Mouse (Mus musculus) stomach, postnatal 0 days (tissue): ENCODE data around the gene Igsf21.

Source experiments
- CTCF ChIP-seq: IDR thresholded peaks from 2 replicates; pipeline ENCODE4 v1.5.1; 2016; ENCODE audit warnings: antibody characterized with exemption, low read depth, mild to moderate bottlenecking, moderate library complexity
- EP300 ChIP-seq: optimal IDR thresholded peaks from 2 replicates; pipeline ENCODE3; 2016; ENCODE audit warnings: antibody characterized with exemption

- peak; percentile 36; the same call in 1 of the 2 replicates for TF ChIP-seq CTCF
- TF ChIP-seq EP300 = no peak
Measured at GRCm38 (mm10) chr4:140143884-140144525, 102.6 kb downstream of the Igsf21 start.
